ENCODE assay signal across 18 mouse cellular contexts in genomic region chr12:106302617-106303016, GRCm38 (mm10).
DNase-seq lines count a peak whose midpoint lies in the region; ATAC-seq lines count a peak whose summit lies in the region.
"Had no signal": no experiment of that assay in that cellular context is flagged by ENCODE, and none has a peak within 500 bp of the region (broad histone marks: within the 10 kb centered on the region; RNA-seq: fewer than 3 reads in every experiment).

No protein-coding gene starts in this region.

- ATAC-seq in megakaryocyte-erythroid progenitor cell, adult 5-6 weeks (replicated peaks; ENCODE audit: low FRiP score, low TSS enrichment, poor library complexity, severe bottlenecking): no peak
- ATAC-seq: activated CD4-positive, CD25-positive, alpha-beta regulatory T cell, adult 4 months had no signal

- DNase-seq in cerebellum, postnatal 10 days: peak; percentile 26 to 34
- no peak for DNase-seq in cerebellum, postnatal 25 days
- peak; percentile 18 to 22 for DNase-seq in frontal cortex, postnatal 14 days (ENCODE audit: low spot score in 2 of 2)
- DNase-seq in frontal cortex, postnatal 10 days (ENCODE audit: low spot score in 2 of 2): no peak
- DNase-seq in right cerebral cortex, adult 18-20 months: peak; percentile 34
- no peak for DNase-seq in right cerebral cortex, postnatal 4 days
- no peak for DNase-seq in ovary, postnatal 14 days (ENCODE audit: low spot score)
- DNase-seq: adrenal gland, adult 8-10 months; cerebellum, adult 2 months; gastrocnemius, postnatal 36 days; heart, adult 2 months; heart, postnatal 14 days; kidney, adult 2 months; kidney, postnatal 10 days; lung, postnatal 4 days; thymus, adult 18-20 months had no signal

Comparison
In these comparisons a context has a peak if more than half of its experiments do, and no peak if none do; other contexts are left out.
1. DNase-seq: peak in cerebellum, postnatal 10 days (2 of 2), frontal cortex, postnatal 14 days (2 of 2) and right cerebral cortex, adult 18-20 months (single experiment); none in cerebellum, postnatal 25 days (0 of 2), frontal cortex, postnatal 10 days (0 of 2), right cerebral cortex, postnatal 4 days (single experiment) and ovary, postnatal 14 days (single experiment).